Mouse (Mus musculus) lung, adult 2 months (tissue): ENCODE data around the gene Lrrc15.

ENCODE experiments used
- CTCF ChIP-seq: fragments of 200-500 bp; IDR thresholded peaks from 2 replicates; pipeline ENCODE4 v1.5.1; 2011; ENCODE audit warnings: mild to moderate bottlenecking, low read length, control low read depth; ENCODE audit not compliant: insufficient read depth
- POLR2A ChIP-seq: fragments of 200-500 bp; IDR thresholded peaks from 2 replicates; pipeline ENCODE4 v1.6.1; 2011; ENCODE audit warnings: low read depth, mild to moderate bottlenecking, control low read depth, low read length, borderline replicate concordance; ENCODE audit errors: extremely low read depth

- TF ChIP-seq CTCF (no peak), POLR2A (no peak)
Measured at GRCm38 (mm10) chr16:30253900-30254299, 29.2 kb downstream of the Lrrc15 start.
